Mouse (Mus musculus) limb, embryonic 14.5 days (tissue): ENCODE data around the gene Gm13088. TPM values are rescaled to one million over a fixed set of nuclear protein-coding genes. Genes with fewer than 3 reads are reported as not detected.
"Not testable (repeated sequence)": the region's sequence is repeated elsewhere in the genome, so short reads cannot be mapped to it uniquely, and the experiment has no call there.

Experiments
- ATAC-seq: fragments of 200-750 bp; cut with Nextera tagmentation; 2 replicates; pipeline ENCODE4 v1.8.0; 2017; ENCODE audit warnings: low read depth, moderate number of reproducible peaks, moderate TSS enrichment; ENCODE audit not compliant: low FRiP score
- DNase-seq: peaks from one replicate; pipeline ENCODE4 v3.0.0-alpha.2; 2015; ENCODE audit warnings: low spot score
- H3K27ac ChIP-seq: fragments of 300-500 bp; sonication (generic); replicated peaks from 2 replicates; pipeline ENCODE4 v1.5.1; 2014; ENCODE audit warnings: low read depth, mild to moderate bottlenecking, low read length, moderate library complexity, mixed read lengths
- H3K27me3 ChIP-seq: fragments of 300-500 bp; sonication (generic); 2 replicates; pipeline ENCODE4 v1.6.1; 2014; ENCODE audit warnings: low read length, mixed read lengths; ENCODE audit not compliant: control insufficient read depth, insufficient read depth
- H3K36me3 ChIP-seq: fragments of 300-500 bp; sonication (generic); 2 replicates; pipeline ENCODE4 v1.6.1; 2014; ENCODE audit warnings: mild to moderate bottlenecking, low read length, moderate library complexity, mixed read lengths; ENCODE audit not compliant: control insufficient read depth, insufficient read depth
- H3K4me1 ChIP-seq: fragments of 300-500 bp; sonication (generic); 2 replicates; pipeline ENCODE4 v1.6.1; 2014; ENCODE audit warnings: antibody characterized with exemption, low read length, mixed read lengths; ENCODE audit not compliant: control insufficient read depth, insufficient read depth
- H3K4me2 ChIP-seq: fragments of 300-500 bp; sonication (generic); replicated peaks from 2 replicates; pipeline ENCODE4 v1.6.1; 2014; ENCODE audit warnings: low read depth, mild to moderate bottlenecking, low read length, moderate library complexity; ENCODE audit not compliant: severe bottlenecking
- H3K4me3 ChIP-seq: fragments of 300-500 bp; sonication (generic); replicated peaks from 2 replicates; pipeline ENCODE4 v1.5.1; 2014; ENCODE audit warnings: low read length
- H3K9ac ChIP-seq: fragments of 300-500 bp; sonication (generic); 2 replicates; pipeline ENCODE4 v1.6.1; 2014; ENCODE audit warnings: mild to moderate bottlenecking, low read depth, low read length, moderate library complexity; ENCODE audit not compliant: severe bottlenecking
- H3K9me3 ChIP-seq: fragments of 300-500 bp; sonication (generic); 2 replicates; pipeline ENCODE4 v1.6.1; 2016; ENCODE audit warnings: low read length; ENCODE audit not compliant: control insufficient read depth
- POLR2A ChIP-seq: fragments of 200-500 bp; IDR thresholded peaks from 2 replicates; pipeline ENCODE4 v1.8.0; 2012; ENCODE audit warnings: inconsistent platforms, mild to moderate bottlenecking, moderate library complexity, borderline replicate concordance; ENCODE audit not compliant: insufficient read depth, insufficient read length; ENCODE audit errors: extremely low read depth
- WGBS: fragments of 180-500 bp; shearing (Covaris S2); extraction: QIAGEN DNeasy Blood & Tissue Kit; methylation state at CpG from one replicate; pipeline ENCODE4 v1.1.7; 2014; 5-methylcytosine and 5-hydroxymethylcytosine counted together
- polyA plus RNA-seq, 2 experiments: library from polyadenylated mRNA; depleted of rRNA in 1 of 2; stranded (reverse) in 1 of 2; unstranded in 1 of 2; fragments of >200 nt; fragmentation: Nextera tagmentation in 1 of 2; extraction: Ambion mirVana in 1 of 2; gene quantifications; 2 replicates each; pipeline versions ENCODE4 v1.2.1 to v1.2.3; 2012 to 2014

The Gm13088 gene
- polyA plus RNA-seq (2012; rRNA removed) (not detected in 2 replicates), polyA plus RNA-seq (2014; fragmentation: Nextera tagmentation; extraction: Ambion mirVana) (not detected in 2 replicates)

DNA sequence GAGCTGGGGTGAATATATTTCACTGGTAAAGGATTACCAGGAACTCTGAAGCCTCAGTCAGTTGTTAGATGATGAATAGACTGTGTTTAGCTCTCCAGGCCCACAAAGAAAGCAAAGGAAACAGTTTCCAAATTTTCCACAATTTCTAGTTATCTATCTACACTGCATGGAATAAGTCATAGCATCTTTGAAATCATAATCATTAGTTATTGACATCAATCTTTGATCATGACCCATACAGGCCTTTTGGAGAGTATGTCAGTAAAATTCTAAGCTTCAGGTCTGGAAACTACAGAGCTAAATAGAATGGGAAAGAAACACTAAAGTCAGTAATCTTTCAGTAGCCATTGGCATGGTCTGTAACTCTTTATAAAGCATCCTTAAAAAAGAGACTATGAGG is at the start of gene Gm13088:
Gene Gm13088 (minus strand): TSS at position 101 of the 400 bp plus-strand sequence.
- H3K27ac ChIP-seq, H3K4me1 ChIP-seq, H3K9ac ChIP-seq, H3K27me3 ChIP-seq, H3K36me3 ChIP-seq, DNase-seq, H3K4me2 ChIP-seq, ATAC-seq, H3K4me3 ChIP-seq, H3K9me3 ChIP-seq: not testable (repeated sequence)

DNA sequence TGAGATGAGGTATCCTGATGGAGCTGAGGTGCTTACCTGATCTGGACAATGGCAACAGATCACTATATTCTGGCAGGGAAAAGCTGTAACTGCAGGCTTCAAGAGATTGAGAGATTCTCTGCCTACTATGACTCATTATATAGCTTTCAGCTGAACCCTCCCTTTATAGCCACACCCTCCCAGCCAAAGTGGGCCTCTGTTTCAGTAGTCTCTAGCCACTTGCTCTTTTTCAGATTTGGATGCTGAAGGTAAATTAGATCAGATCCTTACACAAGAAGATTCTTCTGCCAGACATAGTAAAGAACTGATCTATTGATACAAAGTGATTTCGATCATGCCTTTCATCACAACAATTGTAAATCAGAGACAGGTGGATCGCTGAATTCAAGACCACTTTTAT is 45.6 kb upstream of the Gm13088 start, which contains the start of gene Gm13089:
Gene Gm13089 (minus strand): TSS at position 101 of the 400 bp plus-strand sequence.
- Histone ChIP-seq H3K27me3 (no peaks in the 10 kb centered on the region), H3K36me3 (no peaks in the 10 kb centered on the region), H3K4me2 (no peak within 1 kb of the TSS), H3K9ac (no peak within 1 kb of the TSS), H3K4me1 (no peaks in the 10 kb centered on the region), H3K9me3 (peaks cover 9% of the 10 kb centered on the region; the same call in 1 of the 2 replicates), H3K4me3 (no peak within 1 kb of the TSS), H3K27ac (no peak within 1 kb of the TSS)
- TF ChIP-seq POLR2A = no peak
- WGBS = 89% methylated on average over 2 of the region's 2 CpGs
- no peak for ATAC-seq
- no peak for DNase-seq

DNA sequence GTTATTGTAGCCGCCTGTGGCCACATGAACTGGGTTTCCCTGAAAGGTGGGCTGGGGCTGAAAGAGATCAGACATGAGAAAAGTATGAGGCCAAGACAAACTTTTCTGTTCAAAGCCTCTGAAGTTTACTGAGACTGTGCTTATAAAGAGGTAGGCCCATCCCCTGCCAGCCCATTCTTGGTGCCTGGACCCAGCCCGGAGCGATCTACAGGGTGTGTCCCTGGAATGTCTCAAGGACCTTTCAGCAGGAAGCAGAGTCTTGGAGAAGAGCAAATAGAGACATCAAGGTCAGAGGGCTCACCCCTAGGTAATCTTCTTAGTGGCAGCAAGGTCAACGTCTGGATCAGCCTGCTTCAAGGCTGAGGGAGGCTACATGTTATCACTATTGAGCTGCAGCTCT is 38.9 kb downstream of the Gm13088 start:
- not testable (repeated sequence) for ATAC-seq, H3K4me3 ChIP-seq, H3K27ac ChIP-seq, H3K36me3 ChIP-seq, H3K9ac ChIP-seq, DNase-seq, H3K27me3 ChIP-seq, H3K4me2 ChIP-seq, H3K9me3 ChIP-seq, H3K4me1 ChIP-seq
- 86% methylated on average over 4 of the region's 4 CpGs for WGBS

DNA sequence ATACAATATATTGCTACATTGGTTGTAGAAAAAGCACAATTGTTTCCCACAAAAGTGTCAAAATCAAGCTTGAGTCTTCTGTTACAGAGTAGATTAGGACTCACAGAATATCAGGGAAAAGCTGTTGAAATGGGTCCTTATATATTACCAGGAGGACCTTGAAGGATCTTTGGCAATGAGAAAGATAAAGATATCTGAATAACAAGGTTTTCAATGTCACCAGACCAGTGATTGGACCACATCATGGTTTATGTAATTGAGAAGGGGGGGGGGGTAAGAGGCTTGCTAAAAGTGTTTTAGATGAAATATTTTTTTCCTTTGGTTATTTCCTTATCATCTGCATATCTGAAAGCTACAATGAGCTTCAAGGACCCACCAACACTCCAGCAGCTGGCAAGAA is 42.3 kb downstream of the Gm13088 start, which contains the start of gene Gm13083:
Gene Gm13083 (plus strand): TSS at position 301 of the 400 bp plus-strand sequence.
- H3K27me3 ChIP-seq, H3K4me3 ChIP-seq, DNase-seq, H3K27ac ChIP-seq, H3K36me3 ChIP-seq, H3K4me2 ChIP-seq, ATAC-seq, H3K9me3 ChIP-seq, H3K4me1 ChIP-seq, H3K9ac ChIP-seq: not testable (repeated sequence)

DNA sequence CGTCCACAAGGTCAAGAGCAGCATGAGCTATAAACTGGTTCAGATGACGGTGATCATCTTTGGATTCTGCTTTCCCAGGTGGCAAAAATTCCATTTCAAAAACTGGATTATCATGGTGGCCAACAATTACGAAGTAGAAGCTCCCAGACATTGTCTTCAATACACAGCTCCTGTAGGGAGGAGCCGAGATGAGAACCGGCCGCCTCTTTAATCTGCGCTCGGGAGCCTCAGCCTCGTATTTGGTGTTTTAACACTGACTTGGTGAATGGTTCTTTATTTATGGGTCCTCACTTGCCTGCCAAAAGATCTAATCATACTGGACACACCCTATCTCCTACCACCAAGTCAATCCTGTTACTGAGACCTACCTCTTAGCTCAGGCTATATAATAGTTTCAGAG is 45.1 kb downstream of the Gm13088 start:
- H3K4me3 ChIP-seq, H3K36me3 ChIP-seq: not testable (repeated sequence)
- whole genome bisulfite sequencing = 82% methylated on average over 9 of the region's 9 CpGs

More for the DNA sequence above, 45.1 kb downstream of the Gm13088 start:
- not testable (repeated sequence) for H3K9ac ChIP-seq, DNase-seq, ATAC-seq, H3K4me2 ChIP-seq, H3K27me3 ChIP-seq, H3K9me3 ChIP-seq, H3K27ac ChIP-seq, H3K4me1 ChIP-seq

Other genes with a start within 250 kb of the Gm13088 start
- 11.4 and 13.8 TPM in 2 replicates for gene Pramef8, start 244.8 kb downstream of the Gm13088 start, polyA plus RNA-seq (2012; rRNA removed)
- 13.5 and 14.0 TPM in 2 replicates for gene Pramef8, start 244.8 kb downstream of the Gm13088 start, polyA plus RNA-seq (2014; fragmentation: Nextera tagmentation; extraction: Ambion mirVana)
- not detected in 2 replicates for gene Oog4, start 206.9 kb downstream of the Gm13088 start, polyA plus RNA-seq (2012; rRNA removed)
- not detected in 2 replicates for gene Oog4, start 206.9 kb downstream of the Gm13088 start, polyA plus RNA-seq (2014; fragmentation: Nextera tagmentation; extraction: Ambion mirVana)
- not detected in 2 replicates for gene Gm13043, start 145.9 kb downstream of the Gm13088 start, polyA plus RNA-seq (2012; rRNA removed)
- not detected in 2 replicates for gene Gm13043, start 145.9 kb downstream of the Gm13088 start, polyA plus RNA-seq (2014; fragmentation: Nextera tagmentation; extraction: Ambion mirVana)
- not detected in 2 replicates for gene Gm13040, start 121.3 kb downstream of the Gm13088 start, polyA plus RNA-seq (2012; rRNA removed)
- gene Gm13040, start 121.3 kb downstream of the Gm13088 start, polyA plus RNA-seq (2014; fragmentation: Nextera tagmentation; extraction: Ambion mirVana) = not detected in 2 replicates
- gene BC080695, start 105.5 kb downstream of the Gm13088 start, polyA plus RNA-seq (2012; rRNA removed) = not detected in 2 replicates
- not detected in 2 replicates for gene BC080695, start 105.5 kb downstream of the Gm13088 start, polyA plus RNA-seq (2014; fragmentation: Nextera tagmentation; extraction: Ambion mirVana)
- gene Gm13057, start 105.5 kb downstream of the Gm13088 start, polyA plus RNA-seq (2012; rRNA removed) = not detected in 2 replicates
- gene Gm13057, start 105.5 kb downstream of the Gm13088 start, polyA plus RNA-seq (2014; fragmentation: Nextera tagmentation; extraction: Ambion mirVana) = not detected in 2 replicates
- gene Gm13083, start 42.2 kb downstream of the Gm13088 start, polyA plus RNA-seq (2012; rRNA removed) = not detected in 2 replicates
- not detected in 2 replicates for gene Gm13083, start 42.2 kb downstream of the Gm13088 start, polyA plus RNA-seq (2014; fragmentation: Nextera tagmentation; extraction: Ambion mirVana)
- gene Gm13089, start 45.5 kb upstream of the Gm13088 start, polyA plus RNA-seq (2012; rRNA removed) = not detected in 2 replicates
- not detected in 2 replicates for gene Gm13089, start 45.5 kb upstream of the Gm13088 start, polyA plus RNA-seq (2014; fragmentation: Nextera tagmentation; extraction: Ambion mirVana)
- not detected in 2 replicates for gene Gm13078, start 62.2 kb upstream of the Gm13088 start, polyA plus RNA-seq (2012; rRNA removed)
- gene Gm13078, start 62.2 kb upstream of the Gm13088 start, polyA plus RNA-seq (2014; fragmentation: Nextera tagmentation; extraction: Ambion mirVana) = not detected in 2 replicates
- gene Gm13023, start 132.1 kb upstream of the Gm13088 start, polyA plus RNA-seq (2012; rRNA removed) = not detected in 2 replicates
- not detected in 2 replicates for gene Gm13023, start 132.1 kb upstream of the Gm13088 start, polyA plus RNA-seq (2014; fragmentation: Nextera tagmentation; extraction: Ambion mirVana)
- gene Gm13084, start 158.8 kb upstream of the Gm13088 start, polyA plus RNA-seq (2012; rRNA removed) = not detected in 2 replicates
- gene Gm13084, start 158.8 kb upstream of the Gm13088 start, polyA plus RNA-seq (2014; fragmentation: Nextera tagmentation; extraction: Ambion mirVana) = not detected in 2 replicates
- not detected in 2 replicates for gene Gm13103, start 189.3 kb upstream of the Gm13088 start, polyA plus RNA-seq (2012; rRNA removed)
- not detected in 2 replicates for gene Gm13103, start 189.3 kb upstream of the Gm13088 start, polyA plus RNA-seq (2014; fragmentation: Nextera tagmentation; extraction: Ambion mirVana)
- not detected in 2 replicates for gene Pramef6, start 243.1 kb upstream of the Gm13088 start, polyA plus RNA-seq (2012; rRNA removed)
- not detected in 2 replicates for gene Pramef6, start 243.1 kb upstream of the Gm13088 start, polyA plus RNA-seq (2014; fragmentation: Nextera tagmentation; extraction: Ambion mirVana)